8 mouse cellular contexts compared by ENCODE assay signal in genomic region chr11:5061413-5062139, GRCm38 (mm10). TPM values are rescaled to one million over a fixed set of nuclear protein-coding genes. Genes with fewer than 3 reads are reported as not detected.
DNase-seq lines count a peak whose midpoint lies in the region; ATAC-seq and TF ChIP-seq lines count a peak whose summit lies in the region.

No protein-coding gene starts in this region.

- no peak; the same call in 1 of the 2 replicates for TF ChIP-seq POLR2A in lung, adult 2 months (IDR thresholded peaks at IDR 0.05; ENCODE audit: borderline replicate concordance, extremely low read depth, low read depth, low read length)
- TF ChIP-seq POLR2A in thymus, adult 2 months (IDR thresholded peaks at IDR 0.05; ENCODE audit: control insufficient read depth, extremely low read depth, insufficient read depth, low read length, poor library complexity) = no peak

- peaks cover 64% of the 10 kb centered on the region for H3K27me3 ChIP-seq in neural tube, embryonic 15.5 days (replicated peaks)
- peaks cover 50% of the 10 kb centered on the region for H3K27me3 ChIP-seq in thymus, adult 2 months (ENCODE audit: control insufficient read depth, insufficient read depth, low read length)

- peaks cover 16% of the 10 kb centered on the region; the same call in 1 of the 2 replicates for H3K36me3 ChIP-seq in ES-E14 (ENCODE audit: control insufficient read depth, insufficient read depth, low read length, poor library complexity, severe bottlenecking)
- H3K36me3 ChIP-seq in neural tube, embryonic 15.5 days = no peaks in the 10 kb centered on the region; the same call in 1 of the 2 replicates
- H3K36me3 ChIP-seq in thymus, adult 2 months (ENCODE audit: control insufficient read depth, insufficient read depth, low read length) = no peaks in the 10 kb centered on the region

- 5% methylated on average over 62 of the region's 62 CpGs for WGBS in lung, adult 2 months
- 4% methylated on average over 62 of the region's 62 CpGs for WGBS in neural tube, embryonic 15.5 days
- WGBS in thymus, adult 2 months = 2% methylated on average over 62 of the region's 62 CpGs

- H3K4me3 ChIP-seq in ES-E14 (ENCODE audit: insufficient read depth in 1 of 2, low read depth in 1 of 2, low read length in 2 of 2, poor library complexity in 1 of 2, severe bottlenecking in 1 of 2) = peak overlapping the region; percentile 51 to 54; a peak in 3 of 4 replicates
- H3K4me3 ChIP-seq in lung, adult 2 months (replicated peaks; ENCODE audit: extremely low read depth, low read depth, low read length) = peak overlapping the region; percentile 28
- H3K4me3 ChIP-seq in neural tube, embryonic 15.5 days (replicated peaks) = peak overlapping the region; percentile 27
- no peak overlapping the region for H3K4me3 ChIP-seq in thymus, adult 2 months (ENCODE audit: control insufficient read depth, insufficient read depth, low read length)

- peaks cover 10 to 44% of the 10 kb centered on the region in 2 experiments for H3K4me1 ChIP-seq in ES-E14 (ENCODE audit: control insufficient read depth in 2 of 2, insufficient read depth in 2 of 2, low read length in 2 of 2, poor library complexity in 1 of 2)
- peaks cover 31% of the 10 kb centered on the region for H3K4me1 ChIP-seq in lung, adult 2 months (ENCODE audit: control insufficient read depth, insufficient read depth, low read length)
- H3K4me1 ChIP-seq in neural tube, embryonic 15.5 days = peaks cover 78% of the 10 kb centered on the region
- H3K4me1 ChIP-seq in thymus, adult 2 months (replicated peaks; ENCODE audit: control insufficient read depth, insufficient read depth, low read length) = peaks cover 27% of the 10 kb centered on the region

- peak; percentile 93 for DNase-seq in ES-E14 (ENCODE audit: low read depth, low spot score)
- DNase-seq in cerebellum, adult 18-20 months = peak; percentile 76 to 81
- peak; percentile 93 to 95 for DNase-seq in layer of hippocampus, adult 8-10 months (ENCODE audit: low spot score in 2 of 2)
- peak; percentile 98 for DNase-seq in lung, adult 2 months
- DNase-seq in thymus, adult 2 months = peak; percentile 48

- TF ChIP-seq CTCF in lung, adult 2 months (IDR thresholded peaks at IDR 0.05; ENCODE audit: insufficient read depth, low read length) = no peak
- TF ChIP-seq CTCF in thymus, adult 2 months (IDR thresholded peaks at IDR 0.05; ENCODE audit: borderline replicate concordance, control insufficient read depth, extremely low read depth, insufficient read depth, low read length, poor library complexity) = no peak

- peak overlapping the region; percentile 71 for H3K9ac ChIP-seq in ES-E14 (ENCODE audit: insufficient read depth, low read depth, low read length, poor library complexity, severe bottlenecking)
- peak overlapping the region; percentile 14; the same call in 1 of the 2 replicates for H3K9ac ChIP-seq in neural tube, embryonic 15.5 days (replicated peaks)

- H3K9me3 ChIP-seq in ES-E14 (ENCODE audit: control insufficient read depth, insufficient read depth, low read depth, low read length) = no peaks in the 10 kb centered on the region
- no peaks in the 10 kb centered on the region for H3K9me3 ChIP-seq in neural tube, embryonic 15.5 days (replicated peaks)

- peak overlapping the region; percentile 3; the same call in 1 of the 2 replicates for H3K27ac ChIP-seq in ES-E14 (ENCODE audit: insufficient read depth, low read depth, low read length, poor library complexity, severe bottlenecking)
- no peak overlapping the region for H3K27ac ChIP-seq in neural tube, embryonic 15.5 days (replicated peaks)
- no peak overlapping the region for H3K27ac ChIP-seq in thymus, adult 2 months (ENCODE audit: control insufficient read depth, insufficient read depth, low read length)

- in situ Hi-C loops in ES-E14 (cut with MboI; ENCODE audit: low sequenced_read_pairs in 2 of 2, unreplicated experiment in 2 of 2) = no loop called here

- ATAC-seq in frontal cortex, adult (ENCODE audit: low TSS enrichment) = peak; percentile 21
- peak; percentile 6 to 26; a peak in 2 of 4 replicates for ATAC-seq in hematopoietic stem cell, adult 5-6 weeks (replicated peaks in 1 of 2; ENCODE audit: insufficient read depth in 1 of 2, low FRiP score in 2 of 2, low TSS enrichment in 1 of 2, low read depth in 1 of 2, poor library complexity in 2 of 2, severe bottlenecking in 2 of 2)
- ATAC-seq in neural tube, embryonic 15.5 days (ENCODE audit: low FRiP score) = no peak

- peak overlapping the region; percentile 95 for H3K4me2 ChIP-seq in neural tube, embryonic 15.5 days

TF ChIP-seq in ES-E14, 5 proteins besides CTCF, POLR2A, EP300 and RAD21:
- TF ChIP-seq CHD2 (IDR thresholded peaks at IDR 0.05; ENCODE audit: low read depth, low read length) (no peak), ZC3H11A (IDR thresholded peaks at IDR 0.05; ENCODE audit: borderline replicate concordance, low read depth, low read length) (no peak), HCFC1 (IDR thresholded peaks at IDR 0.05; ENCODE audit: borderline replicate concordance, insufficient read depth, low read length) (no peak), ZNF384 (IDR thresholded peaks at IDR 0.05; ENCODE audit: low read depth, low read length) (no peak), MAFK (IDR thresholded peaks at IDR 0.05; ENCODE audit: insufficient read depth, low read depth, low read length) (no peak)
TF ChIP-seq in ES-E14: peak in this region for 0.

RNA-seq across cellular contexts. Expression of gene Gas2l1, which starts 3.6 kb away (rescaled TPM):
- 32.7 and 40.9 TPM in 2 replicates for total RNA-seq in ES-E14 (2012; rRNA removed)
- 1.2 and 1.7 TPM in 2 replicates for total RNA-seq in hematopoietic stem cell, adult 5-6 weeks (2017)
- total RNA-seq in layer of hippocampus, adult 8-10 months (2022) = 10 to 100 TPM; 81.4 to 91.4 (median 86.0) TPM
- polyA plus RNA-seq in lung, adult 2 months (2012; rRNA removed) = 99.7 and 124 TPM in 2 replicates
- polyA plus RNA-seq in neural tube, embryonic 15.5 days (2015; fragmentation: Nextera tagmentation; extraction: Ambion mirVana) = 25.9 and 26.0 TPM in 2 replicates
- 24.9 and 27.3 TPM in 2 replicates for polyA plus RNA-seq in thymus, adult 2 months (2012; rRNA removed)

RNA-seq across cellular contexts. Expression of gene Rasl10a, which starts 3.6 kb away (rescaled TPM):
- 1.5 TPM in 2 replicates for total RNA-seq in ES-E14 (2012; rRNA removed)
- not detected in 2 replicates for total RNA-seq in hematopoietic stem cell, adult 5-6 weeks (2017)
- total RNA-seq in layer of hippocampus, adult 8-10 months (2022) = 10 to 100 TPM; 48.3 to 100.0 (median 69.5) TPM
- 6.2 and 6.9 TPM in 2 replicates for polyA plus RNA-seq in lung, adult 2 months (2012; rRNA removed)
- polyA plus RNA-seq in neural tube, embryonic 15.5 days (2015; fragmentation: Nextera tagmentation; extraction: Ambion mirVana) = 2.8 and 2.9 TPM in 2 replicates
- polyA plus RNA-seq in thymus, adult 2 months (2012; rRNA removed) = 5.1 and 6.5 TPM in 2 replicates

RNA-seq across cellular contexts. Expression of gene Rhbdd3, which starts 37.1 kb away (rescaled TPM):
- 33.9 and 40.5 TPM in 2 replicates for total RNA-seq in ES-E14 (2012; rRNA removed)
- 18.3 and 31.9 TPM in 2 replicates for total RNA-seq in hematopoietic stem cell, adult 5-6 weeks (2017)
- total RNA-seq in layer of hippocampus, adult 8-10 months (2022) = 10 to 100 TPM; 22.1 to 26.4 (median 24.2) TPM
- 16.3 and 18.8 TPM in 2 replicates for polyA plus RNA-seq in lung, adult 2 months (2012; rRNA removed)
- 40.0 and 41.5 TPM in 2 replicates for polyA plus RNA-seq in neural tube, embryonic 15.5 days (2015; fragmentation: Nextera tagmentation; extraction: Ambion mirVana)
- polyA plus RNA-seq in thymus, adult 2 months (2012; rRNA removed) = 28.6 and 31.3 TPM in 2 replicates

RNA-seq across cellular contexts. Expression of gene Ewsr1, which starts 37.5 kb away (rescaled TPM):
- total RNA-seq in ES-E14 (2012; rRNA removed) = 396 and 421 TPM in 2 replicates
- total RNA-seq in hematopoietic stem cell, adult 5-6 weeks (2017) = 658 and 663 TPM in 2 replicates
- 100 to 1,000 TPM; 333 to 412 (median 383) TPM for total RNA-seq in layer of hippocampus, adult 8-10 months (2022)
- polyA plus RNA-seq in lung, adult 2 months (2012; rRNA removed) = 255 and 420 TPM in 2 replicates
- 533 and 582 TPM in 2 replicates for polyA plus RNA-seq in neural tube, embryonic 15.5 days (2015; fragmentation: Nextera tagmentation; extraction: Ambion mirVana)
- 1,137 and 1,289 TPM in 2 replicates for polyA plus RNA-seq in thymus, adult 2 months (2012; rRNA removed)

Comparison
In these comparisons a context has a peak if more than half of its experiments do, and no peak if none do; other contexts are left out.
1. DNase-seq: peak in every context shown above with its lines; median percentile 98 in lung, adult 2 months; 94 in layer of hippocampus, adult 8-10 months; 93 in ES-E14; 78 in cerebellum, adult 18-20 months; 48 in thymus, adult 2 months.
2. RNA of gene Gas2l1, which starts 3.6 kb away (total RNA-seq): 81.4 to 91.4 TPM in layer of hippocampus, adult 8-10 months and 32.7 to 40.9 TPM in ES-E14; 1.2 to 1.7 TPM in hematopoietic stem cell, adult 5-6 weeks; every median in the first group is over 10 times any median in the second.
3. RNA of gene Rasl10a, which starts 3.6 kb away (total RNA-seq): 48.3 to 100.0 TPM in layer of hippocampus, adult 8-10 months; 1.5 TPM in ES-E14 and not detected in hematopoietic stem cell, adult 5-6 weeks; every median in the first group is over 10 times any median in the second.